Mouse (Mus musculus) adrenal gland, postnatal 4 days (tissue): Measurements from ENCODE around the gene Gm20388. TPM values are rescaled to one million over a fixed set of nuclear protein-coding genes. Genes with fewer than 3 reads are reported as not detected.

Source experiments
- DNase-seq, 2 experiments: peaks; one replicate each; pipeline ENCODE4 v3.0.0; 2021 to 2022; ENCODE audit warnings: low spot score in 2 of 2, mixed read lengths in 2 of 2
- total RNA-seq, 2 experiments: library from RNA; stranded (reverse); gene quantifications; 2 replicates each; pipeline ENCODE4 v1.2.3; 2021

Gm20388 gene
- total RNA-seq, 2 experiments from 2014 or later = 8.8 TPM; not detected in 1

- DNase-seq = no peak
Observed at GRCm38 (mm10) chr8:121948321-121949145, 2037.9 kb downstream of the Gm20388 start.

DNA sequence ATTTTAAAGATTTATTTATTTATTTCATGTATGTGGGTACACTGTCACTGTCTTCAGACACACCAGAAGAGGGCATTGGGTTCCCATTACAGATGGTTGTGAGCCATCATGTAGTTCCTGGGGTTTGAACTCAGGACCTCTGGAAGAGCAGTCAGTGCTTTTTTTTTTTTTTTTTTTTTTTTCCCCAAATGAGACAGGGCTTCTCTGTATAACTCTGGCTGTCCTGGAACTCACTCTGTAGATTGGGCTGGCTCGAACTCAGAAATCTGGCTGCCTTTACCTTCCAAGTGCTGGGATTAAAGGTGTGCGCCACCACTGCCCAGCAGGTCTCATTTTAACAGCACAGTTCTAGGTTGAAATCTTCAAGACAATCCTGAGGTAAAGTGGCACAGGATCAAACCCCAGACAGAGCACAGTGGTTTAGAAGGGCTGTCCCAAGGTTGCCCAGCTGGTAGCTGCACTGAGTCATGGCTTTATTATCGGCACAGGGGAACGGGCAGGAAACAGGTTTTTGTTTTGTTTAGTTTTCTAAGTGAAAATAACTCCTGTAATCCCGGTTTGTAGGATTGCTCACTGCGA lies 2038.7 kb downstream of the Gm20388 start, which contains the start of gene Banp:
TSS of gene Banp (plus strand) at position 529 of the 579 bp plus-strand sequence.
- DNase-seq = no peak

DNA sequence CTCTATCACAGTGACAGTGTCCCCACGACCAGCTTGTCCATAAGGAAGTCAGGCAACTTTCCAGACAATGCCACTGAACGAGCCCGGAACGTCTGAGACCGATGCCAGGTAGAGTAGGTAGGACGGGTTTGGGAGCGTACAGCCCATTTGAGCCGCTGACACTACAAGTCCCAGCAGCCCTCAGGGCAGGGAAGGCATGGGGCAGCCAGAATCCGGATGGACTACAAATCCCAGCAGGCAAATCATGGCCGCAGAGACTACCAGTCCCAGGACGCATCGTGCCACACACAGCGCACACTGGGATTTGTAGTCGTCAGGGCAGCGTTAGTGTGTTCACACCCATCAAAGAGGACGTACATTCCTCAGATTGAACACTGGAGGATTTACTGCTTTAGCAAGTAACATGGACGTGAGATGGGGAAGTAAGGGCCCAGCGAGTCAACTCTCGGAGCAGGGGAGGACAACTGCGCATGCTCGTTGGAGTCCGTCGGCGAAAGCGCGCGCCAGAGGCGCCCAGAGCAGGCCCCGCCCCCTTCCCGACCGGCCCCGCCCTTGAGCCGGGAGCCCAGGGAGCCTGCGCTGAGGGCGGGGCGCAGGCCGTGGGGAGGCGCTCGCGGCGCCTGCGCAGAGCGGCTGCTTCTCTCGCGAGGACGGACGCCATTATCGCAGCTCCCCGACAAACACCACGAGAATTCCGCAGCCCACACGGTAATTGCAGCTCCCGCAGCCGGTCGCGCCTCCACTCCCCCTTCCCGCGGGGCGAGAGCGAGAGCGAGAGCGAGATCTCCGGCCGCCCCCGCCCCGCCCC lies 2039.5 kb downstream of the Gm20388 start:
- DNase-seq = peak; percentile 96 to 98

GRCm38 (mm10) chr8:121950749-121951655 lies 2040.4 kb downstream of the Gm20388 start:
- DNase-seq = peak in 1 of 2 experiments; percentile 43

- DNase-seq = no peak
Observed at GRCm38 (mm10) chr8:121951656-121952009, 2041.0 kb downstream of the Gm20388 start.

GRCm38 (mm10) chr8:121952122-121952521 lies 2041.5 kb downstream of the Gm20388 start:
- no peak for DNase-seq

DNA sequence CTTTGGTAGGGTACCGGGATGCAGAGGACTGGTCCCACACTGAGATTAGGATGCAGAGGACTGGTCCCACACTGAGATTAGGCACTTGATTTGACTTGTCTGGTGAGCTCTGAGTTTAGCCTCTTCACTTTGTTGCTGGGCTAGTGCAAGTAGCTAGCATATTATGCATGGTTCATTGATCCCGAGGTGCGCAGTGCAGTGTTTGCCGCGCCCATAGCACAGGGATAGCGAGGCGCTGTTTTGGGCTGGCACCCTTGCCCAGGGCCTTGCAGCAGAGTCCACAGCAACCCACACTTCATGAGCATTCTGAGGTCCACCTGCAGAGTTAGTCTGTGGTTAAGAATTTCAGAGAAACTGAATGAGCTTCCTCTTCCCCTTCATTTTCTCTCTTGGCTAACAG lies 2042.2 kb downstream of the Gm20388 start:
- DNase-seq = no peak

DNA sequence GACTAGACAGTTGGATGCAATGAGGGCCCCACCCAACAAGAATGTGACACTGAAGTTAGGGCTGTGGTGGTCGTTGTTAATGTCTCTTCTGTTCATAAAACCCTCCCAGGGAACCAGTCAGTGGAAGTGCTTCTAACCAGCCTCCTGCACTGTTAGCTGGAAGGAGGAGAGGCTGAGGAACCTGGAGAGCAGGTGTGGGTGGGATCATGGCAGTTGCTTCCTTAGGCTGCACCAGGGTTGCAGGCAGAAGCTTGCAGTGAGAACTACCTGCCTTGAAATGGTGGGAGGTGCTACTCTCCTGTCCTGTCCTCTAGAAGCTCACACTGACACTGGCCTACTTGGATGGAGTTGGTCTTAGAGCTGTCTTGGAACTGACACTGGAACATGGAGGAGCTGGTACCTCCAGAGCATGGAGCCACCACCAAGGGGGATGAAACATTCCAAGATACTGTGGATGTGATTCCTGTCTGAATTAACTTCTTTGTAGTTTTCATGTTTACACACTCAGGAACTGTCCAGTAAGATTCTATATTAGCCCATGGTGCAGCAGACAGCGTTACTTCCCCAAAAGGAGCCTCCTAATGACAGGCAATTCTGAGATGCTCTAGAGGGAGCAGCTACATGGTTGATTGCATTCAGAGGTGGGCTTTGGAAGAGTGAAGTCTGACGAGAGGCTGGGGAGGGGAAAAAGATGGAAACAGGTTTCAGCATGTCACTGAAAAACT lies 2043.3 kb downstream of the Gm20388 start:
- no peak for DNase-seq

GRCm38 (mm10) chr8:121954981-121955555 lies 2044.4 kb downstream of the Gm20388 start:
- DNase-seq = no peak

GRCm38 (mm10) chr8:121955825-121956500 lies 2045.3 kb downstream of the Gm20388 start:
- no peak for DNase-seq

DNA sequence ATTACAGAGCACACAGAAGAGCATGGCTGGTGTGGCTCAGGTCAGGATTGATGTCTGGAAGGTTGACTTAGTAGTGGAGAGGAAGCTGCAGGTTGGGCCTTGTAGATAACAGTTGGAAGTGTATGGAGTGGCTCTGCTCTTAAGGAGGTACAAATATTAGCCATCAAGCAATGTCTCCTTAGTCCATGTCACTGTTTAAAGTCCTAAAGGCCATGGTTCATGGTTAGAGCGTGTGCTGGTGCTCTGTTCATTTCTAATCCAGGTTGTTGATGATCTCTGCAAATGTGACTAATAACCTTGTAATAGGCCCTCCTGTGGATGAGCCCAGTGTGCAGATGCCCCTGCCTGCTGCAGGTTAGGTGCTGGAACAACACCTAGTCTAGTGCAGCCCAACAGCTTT lies 2047.8 kb downstream of the Gm20388 start:
- no peak for DNase-seq

DNA sequence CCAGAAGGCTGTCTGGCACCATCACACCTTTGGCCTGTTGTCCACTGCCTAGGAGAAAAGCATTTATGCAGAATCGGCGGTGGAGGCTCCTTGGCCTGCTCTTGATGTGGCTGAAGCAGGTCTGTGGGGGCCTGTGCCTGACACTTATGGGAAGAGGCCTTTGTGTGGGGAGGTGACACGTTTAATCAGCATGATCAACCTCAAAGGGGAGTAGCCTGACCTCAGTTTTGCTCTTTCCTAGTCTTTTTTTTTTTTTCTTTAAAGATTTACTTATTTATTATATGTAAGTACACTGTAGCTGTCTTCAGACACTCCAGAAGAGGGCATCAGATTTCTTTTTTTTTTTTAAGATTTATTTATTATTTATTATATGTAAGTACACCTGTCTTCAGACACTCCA lies 2052.3 kb downstream of the Gm20388 start:
- no peak for DNase-seq

GRCm38 (mm10) chr8:121964716-121965512 lies 2054.3 kb downstream of the Gm20388 start:
- DNase-seq = no peak

DNA sequence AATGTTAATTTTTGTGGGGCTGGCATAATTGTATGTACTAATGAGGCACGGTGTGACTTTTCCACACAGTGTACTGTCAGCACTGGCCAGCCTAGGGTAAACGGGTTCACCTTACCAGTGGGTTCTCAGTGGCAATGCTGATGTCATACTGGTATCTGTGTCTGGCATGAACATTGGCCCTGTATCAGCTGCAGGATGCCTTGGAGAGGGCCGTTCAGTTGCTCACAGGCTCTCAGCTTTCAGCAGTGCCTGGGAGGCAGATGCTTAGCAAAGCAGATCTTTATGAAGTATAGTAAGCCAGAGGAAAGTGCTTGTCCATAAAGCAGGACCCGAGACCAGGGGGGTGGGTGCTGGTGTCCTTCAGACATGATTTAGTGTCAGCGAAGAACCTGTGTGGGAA lies 2055.5 kb downstream of the Gm20388 start:
- DNase-seq = no peak

DNA sequence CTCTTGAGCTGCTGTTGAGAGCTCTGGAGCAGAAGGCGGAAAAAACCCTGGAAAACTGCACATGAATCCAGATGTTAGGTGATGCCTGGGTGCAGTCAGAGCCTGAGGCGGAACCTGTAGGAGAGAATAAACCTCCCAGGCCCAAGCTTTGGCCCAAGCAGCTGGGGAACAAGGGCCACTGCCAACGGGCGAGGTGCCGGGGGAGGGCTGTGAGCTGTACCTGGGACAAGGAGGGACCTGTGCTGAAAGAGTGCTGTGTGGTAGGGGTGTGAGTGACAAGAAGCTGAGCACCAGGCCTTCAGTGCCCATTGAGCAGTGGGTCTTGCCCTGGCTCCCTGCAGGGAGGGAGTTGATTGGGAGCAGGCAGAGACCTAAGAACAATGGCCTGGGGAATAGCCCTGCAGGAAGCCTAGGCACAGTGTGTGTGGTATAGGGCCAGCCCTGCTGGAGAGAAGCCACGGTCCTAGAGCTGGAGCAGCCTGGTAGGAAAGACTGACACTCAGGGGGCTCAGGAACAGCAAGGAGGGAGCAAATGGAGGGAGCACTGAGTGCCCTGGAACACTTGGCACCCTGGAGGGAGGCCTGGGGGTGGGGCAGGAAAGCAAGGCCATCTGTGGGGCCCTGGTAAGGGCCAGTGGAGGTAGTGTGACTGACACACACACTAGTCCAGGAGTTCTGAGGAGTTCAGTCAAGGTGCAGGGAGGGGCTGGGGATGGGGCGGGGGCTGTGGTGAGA lies 2056.2 kb downstream of the Gm20388 start:
- DNase-seq = no peak

DNA sequence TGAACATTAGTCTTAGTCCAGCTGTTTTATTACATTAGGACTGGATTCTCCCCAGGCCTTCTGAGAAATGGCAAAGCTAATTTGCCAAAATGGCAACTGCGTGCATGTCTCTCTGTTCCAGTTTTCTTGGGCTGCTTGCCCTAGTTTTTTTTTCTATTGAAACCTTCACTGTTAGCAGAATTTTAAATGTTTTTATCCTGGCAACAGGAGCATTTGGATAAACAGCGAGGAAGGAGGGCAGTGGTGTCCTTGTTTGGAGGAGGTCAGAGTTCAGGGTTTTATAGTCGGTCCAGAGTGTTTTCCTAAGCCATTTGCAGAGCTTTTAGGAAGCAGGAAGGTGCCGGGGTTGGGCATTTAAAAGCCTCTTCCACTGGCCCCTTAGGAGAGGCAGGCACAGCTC lies 2057.3 kb downstream of the Gm20388 start:
- DNase-seq = no peak

- DNase-seq = no peak
Observed at GRCm38 (mm10) chr8:121968542-121968941, 2057.9 kb downstream of the Gm20388 start.

DNA sequence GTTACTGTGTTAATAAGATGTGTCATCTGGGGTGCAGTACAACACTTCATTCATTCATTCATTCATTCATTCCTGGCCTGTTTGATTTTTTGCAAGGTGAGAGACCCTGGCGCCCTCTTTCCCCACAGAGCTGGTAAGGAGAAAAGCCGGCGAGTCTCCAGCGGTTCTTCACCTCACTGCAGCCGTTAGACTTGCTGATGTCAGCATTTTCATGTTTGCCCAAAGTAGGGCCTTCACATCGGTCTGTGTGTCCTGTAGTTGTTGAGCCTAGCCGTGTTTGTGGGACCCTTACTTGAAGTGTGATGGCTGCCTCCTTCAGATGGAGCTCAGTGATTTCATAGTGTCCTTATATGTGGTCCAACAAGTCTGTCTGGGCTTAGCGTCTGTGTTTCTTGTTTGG lies 2059.6 kb downstream of the Gm20388 start:
- DNase-seq = no peak
